In genomic region chr8:11049835-11050234, GRCm38 (mm10) we compare ENCODE assay signal across 30 mouse cellular contexts. TPM values are rescaled to one million over a fixed set of nuclear protein-coding genes. Genes with fewer than 3 reads are reported as not detected.
DNase-seq lines count a peak whose midpoint lies in the region; ATAC-seq and TF ChIP-seq lines count a peak whose summit lies in the region.
"Had no signal": no experiment of that assay in that cellular context is flagged by ENCODE, and none has a peak within 500 bp of the region (broad histone marks: within the 10 kb centered on the region; RNA-seq: fewer than 3 reads in every experiment).

No protein-coding gene starts in this region.

- intact Hi-C loops in heart, adult 2 months (cut with DNase I): no loop called here

- H3K4me2 ChIP-seq in liver, postnatal 0 days (ENCODE audit: low read depth, low read length): no peak overlapping the region
- no peak overlapping the region for H3K4me2 ChIP-seq in liver, embryonic 12.5 days
- no peak overlapping the region for H3K4me2 ChIP-seq in stomach, postnatal 0 days (replicated peaks; ENCODE audit: low read depth)
- no peak overlapping the region for H3K4me2 ChIP-seq in forebrain, postnatal 0 days (ENCODE audit: low read depth)
- H3K4me2 ChIP-seq: forebrain, embryonic 12.5 days; heart, embryonic 12.5 days; limb, embryonic 15.5 days; stomach, embryonic 15.5 days had no signal

- no peak overlapping the region for H3K9ac ChIP-seq in heart, adult 2 months (ENCODE audit: low read depth, low read length)
- H3K9ac ChIP-seq in liver, postnatal 0 days (replicated peaks): no peak overlapping the region
- H3K9ac ChIP-seq in liver, embryonic 12.5 days: no peak overlapping the region
- H3K9ac ChIP-seq in stomach, postnatal 0 days (ENCODE audit: low read length): no peak overlapping the region
- no peak overlapping the region for H3K9ac ChIP-seq in forebrain, postnatal 0 days
- H3K9ac ChIP-seq: forebrain, embryonic 12.5 days; heart, embryonic 12.5 days; limb, embryonic 15.5 days; stomach, embryonic 15.5 days had no signal

- no peak for ATAC-seq in liver, postnatal 0 days
- ATAC-seq in liver, embryonic 12.5 days: no peak
- ATAC-seq in granulocyte monocyte progenitor cell, adult 5-6 weeks (replicated peaks; ENCODE audit: poor library complexity, severe bottlenecking): peak; percentile 56
- ATAC-seq in stomach, postnatal 0 days (ENCODE audit: low FRiP score, low TSS enrichment): no peak
- ATAC-seq in forebrain, postnatal 0 days: no peak
- ATAC-seq: hindbrain, embryonic 16.5 days; midbrain, embryonic 16.5 days; Patski had no signal

- H3K79me2 ChIP-seq in heart, adult 2 months (replicated peaks; ENCODE audit: control insufficient read depth, insufficient read depth, low read length): no peaks in the 10 kb centered on the region

- no peaks in the 10 kb centered on the region for H3K27me3 ChIP-seq in heart, embryonic 10.5 days (ENCODE audit: insufficient read depth, poor library complexity, severe bottlenecking)
- no peaks in the 10 kb centered on the region for H3K27me3 ChIP-seq in heart, adult 2 months (ENCODE audit: control insufficient read depth, insufficient read depth, low read length)
- H3K27me3 ChIP-seq in liver, postnatal 0 days (ENCODE audit: insufficient read depth, low read length): no peaks in the 10 kb centered on the region
- no peaks in the 10 kb centered on the region for H3K27me3 ChIP-seq in liver, embryonic 12.5 days (replicated peaks)
- no peaks in the 10 kb centered on the region for H3K27me3 ChIP-seq in stomach, postnatal 0 days (ENCODE audit: control insufficient read depth, insufficient read depth, low read length)
- no peaks in the 10 kb centered on the region for H3K27me3 ChIP-seq in forebrain, postnatal 0 days (ENCODE audit: insufficient read depth, low read length)
- H3K27me3 ChIP-seq: heart, embryonic 12.5 days; Patski; stomach, embryonic 15.5 days had no signal

- no peak for TF ChIP-seq CTCF in heart, adult 2 months (IDR thresholded peaks at IDR 0.05)
- peak; percentile 39 for TF ChIP-seq CTCF in liver, postnatal 0 days (IDR thresholded peaks at IDR 0.05; ENCODE audit: low read depth)
- peak; percentile 36; the same call in 1 of the 2 replicates for TF ChIP-seq CTCF in stomach, postnatal 0 days (IDR thresholded peaks at IDR 0.05; ENCODE audit: low read depth)
- no peak for TF ChIP-seq CTCF in forebrain, postnatal 0 days (IDR thresholded peaks at IDR 0.05; ENCODE audit: low read depth)

- no peak for DNase-seq in heart, embryonic 10.5 days (ENCODE audit: low spot score)
- no peak for DNase-seq in heart, adult 2 months
- DNase-seq in liver, postnatal 0 days: no peak
- DNase-seq in stomach, postnatal 0 days (ENCODE audit: low spot score): no peak
- DNase-seq in forebrain, postnatal 0 days: no peak
- DNase-seq: adrenal gland, postnatal 14 days; cerebellum, adult 11-12 months; cerebellum, adult 9-11 months; embryo, embryonic 11 days; gastrocnemius, postnatal 10 days; heart, postnatal 10 days; kidney, adult 8-10 months; kidney, postnatal 14 days; layer of hippocampus, adult 9-11 months; lung, postnatal 4 days; right cerebral cortex, postnatal 25 days; thymus, adult 18-20 months; thymus, postnatal 25 days had no signal

- TF ChIP-seq POLR2A in heart, adult 2 months (IDR thresholded peaks at IDR 0.05; ENCODE audit: insufficient read depth, low read depth, low read length): no peak

- H3K27ac ChIP-seq in heart, embryonic 10.5 days: 0 out of 2 replicates have a peak overlapping the region, but pooled peaks have one; percentile 52
- no peak overlapping the region for H3K27ac ChIP-seq in heart, adult 2 months
- H3K27ac ChIP-seq in liver, postnatal 0 days (ENCODE audit: low read depth): no peak overlapping the region
- H3K27ac ChIP-seq in liver, embryonic 12.5 days: no peak overlapping the region
- H3K27ac ChIP-seq in stomach, postnatal 0 days (replicated peaks): no peak overlapping the region
- H3K27ac ChIP-seq in forebrain, postnatal 0 days (ENCODE audit: low read depth, low read length): no peak overlapping the region
- H3K27ac ChIP-seq: forebrain, embryonic 12.5 days; limb, embryonic 10.5 days; limb, embryonic 15.5 days; midbrain, embryonic 10.5 days; stomach, embryonic 15.5 days had no signal

- H3K4me1 ChIP-seq in heart, embryonic 10.5 days: peaks cover 10% of the 10 kb centered on the region
- H3K4me1 ChIP-seq in heart, adult 2 months (ENCODE audit: control insufficient read depth, insufficient read depth, low read length): no peaks in the 10 kb centered on the region
- H3K4me1 ChIP-seq in liver, postnatal 0 days (ENCODE audit: insufficient read depth): no peaks in the 10 kb centered on the region; the same call in 1 of the 2 replicates
- peaks cover 8% of the 10 kb centered on the region for H3K4me1 ChIP-seq in liver, embryonic 12.5 days
- no peaks in the 10 kb centered on the region for H3K4me1 ChIP-seq in stomach, postnatal 0 days (replicated peaks; ENCODE audit: control insufficient read depth, insufficient read depth)
- H3K4me1 ChIP-seq in forebrain, postnatal 0 days (ENCODE audit: insufficient read depth): no peaks in the 10 kb centered on the region
- H3K4me1 ChIP-seq: forebrain, embryonic 12.5 days; limb, embryonic 15.5 days; midbrain, embryonic 10.5 days had no signal

- TF ChIP-seq EP300 in heart, adult 2 months (IDR thresholded peaks at IDR 0.05; ENCODE audit: insufficient read depth, low read depth, low read length): no peak
- no peak for TF ChIP-seq EP300 in liver, postnatal 0 days (IDR thresholded peaks at IDR 0.05; ENCODE audit: low read depth)
- TF ChIP-seq EP300 in stomach, postnatal 0 days (optimal IDR thresholded peaks at IDR 0.05): no peak

- no peak overlapping the region for H3K4me3 ChIP-seq in heart, embryonic 10.5 days
- no peak overlapping the region for H3K4me3 ChIP-seq in heart, adult 2 months
- no peak overlapping the region for H3K4me3 ChIP-seq in liver, postnatal 0 days (ENCODE audit: low read depth, low read length)
- no peak overlapping the region for H3K4me3 ChIP-seq in liver, embryonic 12.5 days
- H3K4me3 ChIP-seq in stomach, postnatal 0 days (ENCODE audit: low read depth, low read length): no peak overlapping the region
- H3K4me3 ChIP-seq in forebrain, postnatal 0 days (ENCODE audit: low read depth, low read length): no peak overlapping the region
- H3K4me3 ChIP-seq: erythroblast, embryonic 14.5 days; forebrain, embryonic 12.5 days; heart, embryonic 12.5 days; limb, embryonic 10.5 days; limb, embryonic 15.5 days; midbrain, embryonic 10.5 days; stomach, embryonic 15.5 days had no signal

- no peaks in the 10 kb centered on the region for H3K36me3 ChIP-seq in heart, embryonic 10.5 days
- no peaks in the 10 kb centered on the region for H3K36me3 ChIP-seq in heart, adult 2 months (ENCODE audit: control insufficient read depth, insufficient read depth, low read length)
- H3K36me3 ChIP-seq in liver, postnatal 0 days (replicated peaks; ENCODE audit: insufficient read depth, low read length): no peaks in the 10 kb centered on the region
- H3K36me3 ChIP-seq in liver, embryonic 12.5 days: no peaks in the 10 kb centered on the region
- H3K36me3 ChIP-seq in stomach, postnatal 0 days (ENCODE audit: control insufficient read depth, insufficient read depth, low read length): no peaks in the 10 kb centered on the region
- H3K36me3 ChIP-seq in forebrain, postnatal 0 days (ENCODE audit: insufficient read depth): no peaks in the 10 kb centered on the region
- H3K36me3 ChIP-seq: forebrain, embryonic 12.5 days; heart, embryonic 12.5 days; limb, embryonic 10.5 days; limb, embryonic 15.5 days; midbrain, embryonic 10.5 days; stomach, embryonic 15.5 days had no signal

- WGBS in heart, embryonic 10.5 days: 58% methylated on average over 5 of the region's 5 CpGs
- WGBS in heart, adult 2 months: 48% methylated on average over 5 of the region's 5 CpGs
- WGBS in liver, postnatal 0 days (ENCODE audit: insufficient replicate concordance): 45% methylated on average over 5 of the region's 5 CpGs
- WGBS in liver, embryonic 12.5 days (ENCODE audit: insufficient replicate concordance): 33% methylated on average over 5 of the region's 5 CpGs
- WGBS in stomach, postnatal 0 days: 60% methylated on average over 5 of the region's 5 CpGs
- 70% methylated on average over 5 of the region's 5 CpGs for WGBS in forebrain, postnatal 0 days

- H3K9me3 ChIP-seq in heart, embryonic 10.5 days: no peaks in the 10 kb centered on the region
- H3K9me3 ChIP-seq in liver, postnatal 0 days (ENCODE audit: low read length): no peaks in the 10 kb centered on the region
- H3K9me3 ChIP-seq in liver, embryonic 12.5 days (replicated peaks): no peaks in the 10 kb centered on the region
- no peaks in the 10 kb centered on the region for H3K9me3 ChIP-seq in stomach, postnatal 0 days (ENCODE audit: control insufficient read depth, low read length)
- no peaks in the 10 kb centered on the region for H3K9me3 ChIP-seq in forebrain, postnatal 0 days (ENCODE audit: low read length)
- H3K9me3 ChIP-seq: forebrain, embryonic 12.5 days; heart, embryonic 12.5 days; limb, embryonic 10.5 days; limb, embryonic 15.5 days; midbrain, embryonic 10.5 days; stomach, embryonic 15.5 days had no signal

RNA-seq across cellular contexts. Expression of gene Irs2, which starts 41.6 kb away (rescaled TPM):
- 4.5 and 6.2 TPM in 2 replicates for polyA plus RNA-seq in heart, embryonic 10.5 days (2016; fragmentation: Nextera tagmentation; extraction: Ambion mirVana)
- total RNA-seq in heart, adult 2 months (2021): 10 to 100 TPM; 13.5 to 19.0 TPM
- 4.5 TPM in 2 replicates for polyA plus RNA-seq in heart, adult 2 months (2012; rRNA removed)
- polyA plus RNA-seq in liver, postnatal 0 days (2015; fragmentation: Nextera tagmentation; extraction: Ambion mirVana): 4.4 and 5.7 TPM in 2 replicates
- polyA plus RNA-seq in liver, embryonic 12.5 days (2016; fragmentation: Nextera tagmentation; extraction: Ambion mirVana): 9.6 and 10.4 TPM in 2 replicates
- total RNA-seq in granulocyte monocyte progenitor cell, adult 5-6 weeks (2014; fragmentation: Nextera tagmentation): 3.5 and 5.3 TPM in 2 replicates
- 2.3 and 2.7 TPM in 2 replicates for total RNA-seq in granulocyte monocyte progenitor cell, adult 5-6 weeks (2017)
- polyA plus RNA-seq in stomach, postnatal 0 days (2015; fragmentation: Nextera tagmentation; extraction: Ambion mirVana): 3.3 and 3.9 TPM in 2 replicates
- 28.2 and 37.3 TPM in 2 replicates for total RNA-seq in forebrain, postnatal 0 days (2014; rRNA removed)
- 5.5 and 7.6 TPM in 2 replicates for polyA plus RNA-seq in forebrain, postnatal 0 days (2015; fragmentation: Nextera tagmentation; extraction: Ambion mirVana)

Comparison
In these comparisons a context has a peak if more than half of its experiments do, and no peak if none do; other contexts are left out.
1. CTCF ChIP-seq: peak in liver, postnatal 0 days (single experiment) and stomach, postnatal 0 days (single experiment); none in heart, adult 2 months (single experiment) and forebrain, postnatal 0 days (single experiment).